Mouse (Mus musculus) adrenal gland (tissue): ENCODE data around the gene Gipc1.

Source experiments
- intact Hi-C: fragments of 180-260 bp; cut with DNase I; formaldehyde crosslinking; loops from one replicate; pipeline ENCODE4 v1.15.1; 2025
- long read RNA-seq, 2 experiments: library from polyadenylated mRNA; unstranded; transcript quantifications; one replicate each; pipeline ENCODE4 v2.0.0; 2020; ENCODE audit warnings: borderline replicate concordance in 1 of 2; ENCODE audit not compliant: insufficient replicate concordance in 1 of 2

Gipc1 gene
- long read RNA-seq, experiment 1, transcript Gipc1-201 (7 exons, 1,522 nt), result major isoform, 58 of 70 reads
- long read RNA-seq, experiment 1, partial matches to known transcripts, result 7 of 70 reads
- long read RNA-seq, experiment 1, other reads (novel, unspliced or antisense), result 5 of 70 reads
- long read RNA-seq, experiment 2, transcript Gipc1-201 (7 exons, 1,522 nt), result major isoform, 67 of 88 reads
- long read RNA-seq, experiment 2, partial matches to known transcripts, result 17 of 88 reads
- long read RNA-seq, experiment 2, other reads (novel, unspliced or antisense), result 4 of 88 reads

DNA sequence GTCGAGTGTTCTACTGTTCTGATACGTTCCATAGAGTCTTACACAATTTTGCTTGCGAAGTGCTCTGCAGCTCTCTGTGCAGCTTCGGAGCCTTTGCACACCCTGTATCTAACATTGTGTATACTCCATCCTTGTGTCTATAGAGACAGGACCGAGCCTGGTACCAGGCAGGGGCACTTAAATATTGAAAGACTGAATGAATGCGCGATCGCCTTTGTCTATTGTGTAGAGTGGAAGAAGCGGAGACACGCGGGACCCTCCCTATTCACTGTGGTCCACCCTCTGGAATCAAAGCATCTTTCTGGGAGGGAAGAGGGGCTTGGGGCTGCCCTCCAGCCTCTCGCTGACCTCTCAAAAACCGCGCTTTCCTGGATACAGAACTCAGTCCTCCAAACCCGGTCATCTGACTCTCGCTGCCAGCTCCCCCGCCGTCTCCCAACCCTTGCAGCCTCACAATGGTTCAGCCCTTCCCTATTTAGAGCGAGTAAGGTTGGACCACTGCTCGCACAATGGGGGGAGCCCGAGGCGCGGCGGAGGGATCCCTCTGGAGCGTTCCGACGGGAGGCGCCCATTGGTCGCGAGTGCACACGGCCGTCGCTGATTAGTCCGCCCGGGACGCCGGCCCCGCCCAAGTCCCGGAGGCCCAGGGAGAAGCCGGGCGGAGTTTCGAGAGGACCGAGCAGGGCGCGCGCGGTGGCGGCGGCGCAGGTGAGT is at the start of gene Gipc1:
Gipc1 (plus strand) TSS at position 648 of the 714 bp plus-strand sequence.
- intact Hi-C loops, result loop anchor here (5.0 kb wide), 1 partner anchor 40 kb away; no protein-coding TSS in a partner anchor

DNA sequence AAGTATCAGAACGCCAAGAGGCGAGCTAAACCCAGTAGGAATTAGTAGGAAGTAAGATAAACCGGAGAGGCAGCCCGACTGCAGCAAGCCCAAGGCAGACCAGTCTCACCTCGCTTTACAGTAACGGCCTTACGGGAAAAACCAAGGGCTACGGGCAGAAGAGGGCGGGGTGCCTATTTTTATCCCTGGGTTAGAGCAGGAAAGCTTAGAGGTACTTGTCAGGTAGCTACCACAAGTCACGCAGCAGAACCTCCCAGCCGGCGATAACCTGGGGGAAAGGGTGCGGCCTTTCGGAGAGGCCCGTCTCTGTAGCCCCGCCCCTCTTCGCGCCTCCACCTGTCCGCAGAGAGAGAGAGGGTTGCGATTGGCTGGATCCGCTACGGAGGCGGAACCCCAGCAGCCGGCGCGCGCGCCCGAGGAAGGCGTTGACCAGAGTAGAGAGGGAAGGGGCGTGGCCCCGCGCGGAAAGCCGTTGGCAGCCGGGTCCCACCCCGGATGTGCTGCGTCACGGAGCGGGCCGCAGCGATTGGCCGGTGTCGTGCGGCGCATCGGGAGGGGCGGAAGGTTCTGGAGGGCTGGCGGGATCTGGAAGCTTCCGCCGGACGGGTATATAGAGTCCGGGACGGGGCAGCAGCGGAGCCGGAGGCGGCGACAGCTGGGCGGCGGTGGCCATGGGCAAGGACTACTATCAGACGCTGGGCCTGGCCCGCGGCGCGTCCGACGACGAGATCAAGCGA is 44.6 kb upstream of the Gipc1 start, which contains the start of the genes Tecr and Dnajb1:
Tecr (minus strand) TSS at position 311 of the 737 bp plus-strand sequence.
Dnajb1 (plus strand) TSS at position 533 of the 737 bp plus-strand sequence.
- intact Hi-C loops, result loop anchor here (5.0 kb wide), 1 partner anchor 41 kb away; the partner anchor contains the start of gene Ndufb7

DNA sequence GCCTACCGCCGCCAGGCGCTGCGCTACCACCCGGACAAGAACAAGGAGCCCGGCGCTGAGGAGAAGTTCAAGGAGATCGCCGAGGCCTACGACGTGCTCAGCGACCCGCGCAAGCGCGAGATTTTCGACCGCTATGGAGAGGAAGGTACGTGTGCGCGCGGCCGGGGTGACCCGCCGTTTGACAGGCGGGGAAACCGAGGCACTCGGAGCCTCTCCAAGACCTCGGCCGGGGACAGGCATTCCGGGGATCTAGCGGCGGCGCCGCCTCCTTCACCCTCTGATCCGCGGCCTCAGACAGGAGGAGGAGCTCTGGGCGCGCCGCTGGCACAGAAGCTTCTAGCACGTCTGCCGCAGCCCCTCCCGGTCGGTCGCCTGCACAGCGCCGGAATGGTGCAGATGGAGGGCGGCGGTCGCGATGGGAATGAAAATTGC is 44.1 kb upstream of the Gipc1 start:
- intact Hi-C loops, result loop anchor here (5.0 kb wide), 1 partner anchor 41 kb away; the partner anchor contains the start of gene Ndufb7

DNA sequence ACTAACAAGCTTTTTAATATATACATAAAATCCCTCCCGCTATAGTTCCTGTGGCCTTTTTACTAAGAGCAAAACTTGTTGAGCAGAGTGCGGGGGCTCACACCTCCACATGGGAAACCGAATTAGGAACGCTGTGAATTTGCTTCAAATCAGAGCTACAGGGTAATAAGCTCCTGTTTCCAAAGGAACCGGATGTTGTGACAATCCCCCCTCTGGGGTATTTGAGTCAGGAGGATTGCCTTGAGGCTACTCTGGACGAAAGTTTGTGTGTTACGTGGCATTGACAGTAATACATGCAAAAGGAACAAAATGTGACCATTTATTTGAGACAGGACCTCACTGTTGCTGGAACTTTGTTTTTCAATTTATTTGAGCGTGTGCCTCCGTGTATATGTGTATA is 43.4 kb upstream of the Gipc1 start:
- intact Hi-C loops, result loop anchor here (5.0 kb wide), 1 partner anchor 42 kb away; the partner anchor contains the start of gene Ndufb7

DNA sequence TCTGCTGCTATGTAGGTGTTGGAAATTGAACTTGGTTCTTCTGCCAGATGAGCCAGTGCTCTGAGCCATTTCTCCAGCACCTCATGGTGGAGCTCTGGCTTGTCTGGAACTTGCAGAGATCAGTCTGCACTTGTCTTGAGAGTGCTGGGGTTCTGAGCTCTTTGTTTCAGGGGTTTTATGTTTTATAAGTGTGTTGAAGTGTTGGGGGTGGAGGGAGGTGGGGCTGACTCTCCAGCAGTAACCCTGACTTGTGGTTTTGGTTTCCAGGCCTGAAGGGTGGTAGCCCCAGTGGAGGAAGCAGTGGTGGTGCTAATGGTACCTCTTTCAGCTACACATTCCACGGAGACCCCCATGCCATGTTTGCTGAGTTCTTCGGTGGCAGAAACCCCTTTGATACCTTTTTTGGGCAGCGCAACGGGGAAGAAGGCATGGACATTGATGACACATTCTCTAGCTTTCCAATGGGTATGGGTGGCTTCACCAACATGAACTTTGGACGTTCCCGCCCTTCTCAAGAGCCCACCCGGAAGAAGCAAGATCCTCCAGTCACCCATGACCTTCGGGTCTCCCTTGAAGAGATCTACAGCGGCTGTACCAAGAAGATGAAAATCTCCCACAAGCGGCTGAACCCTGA is 42.8 kb upstream of the Gipc1 start:
- intact Hi-C loops, result loop anchor here (5.0 kb wide), 2 partner anchors 42 to 43 kb away; partner anchors contain the start of genes Gipc1 and Ndufb7

DNA sequence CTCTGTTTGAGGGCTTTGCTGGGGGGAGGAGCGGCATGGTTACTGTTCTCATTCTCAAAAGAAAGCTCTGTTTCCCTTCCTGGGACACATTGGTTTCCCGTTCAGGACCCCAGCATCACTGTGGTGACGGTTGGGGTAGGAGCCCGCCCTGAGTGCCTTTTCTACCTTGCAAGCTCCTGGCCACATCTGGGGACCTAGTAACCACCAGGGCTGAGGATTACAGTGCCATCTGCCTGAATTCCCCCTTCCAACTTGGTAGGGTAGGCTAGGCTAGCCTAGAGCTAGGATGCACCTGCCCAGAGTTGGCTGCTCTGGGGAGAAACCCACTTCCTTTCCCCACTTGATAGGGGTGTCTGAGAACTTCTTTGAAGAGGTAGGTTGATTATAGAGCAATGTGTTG is 40.6 kb upstream of the Gipc1 start:
- intact Hi-C loops, result loop anchor here (5.0 kb wide), 1 partner anchor 40 kb away; the partner anchor contains the start of gene Gipc1

DNA sequence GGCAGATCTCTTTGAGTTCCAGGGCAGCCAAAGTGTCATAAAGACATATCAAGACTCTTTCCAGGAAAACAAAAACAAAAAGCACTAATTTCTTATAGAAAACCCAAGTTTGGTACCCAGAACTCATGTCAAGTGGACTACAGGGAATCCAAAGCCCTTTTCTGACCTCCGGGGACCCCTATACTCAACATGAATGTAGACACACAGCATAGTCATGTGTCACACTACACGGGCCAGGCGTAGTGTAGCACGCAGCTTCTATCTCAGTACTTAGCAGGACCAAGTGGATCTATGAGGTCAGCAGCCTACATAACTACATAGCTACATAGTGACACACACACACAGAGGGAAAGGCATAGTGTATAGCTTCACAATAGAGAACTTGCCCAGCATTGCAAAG is 38.8 kb upstream of the Gipc1 start:
- intact Hi-C loops, result loop anchor here (5.0 kb wide), 1 partner anchor 39 kb away; the partner anchor contains the start of gene Gipc1

DNA sequence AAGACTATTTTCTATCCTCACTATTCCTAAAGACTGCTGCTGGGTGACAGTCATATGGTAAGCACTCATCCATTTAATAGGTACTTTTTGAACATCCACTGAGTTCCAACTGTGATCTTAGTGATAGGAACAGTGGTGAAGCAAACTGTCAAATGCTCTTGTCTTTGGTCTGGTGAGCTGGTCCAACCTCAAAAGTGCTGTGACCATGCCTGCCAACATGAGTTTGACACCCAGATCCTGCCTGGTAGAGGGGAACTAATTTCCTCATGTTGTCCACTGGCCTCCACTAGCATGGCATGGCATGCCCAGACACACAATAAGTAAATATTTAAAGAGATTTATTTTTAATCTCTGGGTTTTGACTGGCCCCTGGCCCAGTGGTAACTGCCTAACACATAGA is 35.9 kb upstream of the Gipc1 start:
- intact Hi-C loops, result no loop called here

DNA sequence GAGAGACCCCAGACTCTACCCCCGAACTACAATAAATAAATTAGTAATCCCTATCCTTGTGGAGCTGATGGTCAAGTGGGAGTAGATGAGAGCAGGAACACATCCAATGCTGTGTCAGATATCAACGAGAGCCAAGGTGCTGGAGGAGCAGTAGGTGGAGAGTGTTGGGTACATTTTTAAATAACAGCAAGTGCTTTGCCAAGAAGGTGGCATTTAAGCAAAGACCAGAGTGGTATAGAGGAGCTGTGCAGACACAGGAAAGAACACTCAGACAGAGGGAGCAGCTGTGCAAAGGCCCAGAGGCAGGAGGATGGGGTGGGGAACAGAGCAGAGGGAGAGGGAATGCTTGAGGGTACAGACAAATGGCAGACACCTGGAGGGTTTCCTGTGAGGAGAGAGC is 35.4 kb upstream of the Gipc1 start:
- intact Hi-C loops, result no loop called here

DNA sequence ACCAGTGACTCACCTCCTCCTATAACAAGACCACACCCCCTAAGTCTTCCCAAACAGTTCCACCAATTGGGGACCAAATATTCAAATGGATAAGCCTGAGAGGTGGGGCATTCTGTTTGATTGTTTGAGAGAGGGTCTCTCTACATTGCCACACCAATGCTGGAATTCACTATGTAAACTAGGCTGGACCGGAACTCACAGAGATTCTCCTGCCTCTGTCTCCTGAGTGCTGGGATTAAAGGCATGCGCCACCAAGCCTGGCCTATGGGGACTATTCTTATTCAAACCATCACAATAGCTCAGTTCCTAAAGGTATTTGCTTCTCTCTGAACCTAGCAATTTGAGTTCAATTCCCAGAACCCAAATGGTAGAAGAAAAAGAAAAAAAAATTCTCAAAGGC is 33.9 kb upstream of the Gipc1 start:
- intact Hi-C loops, result no loop called here

DNA sequence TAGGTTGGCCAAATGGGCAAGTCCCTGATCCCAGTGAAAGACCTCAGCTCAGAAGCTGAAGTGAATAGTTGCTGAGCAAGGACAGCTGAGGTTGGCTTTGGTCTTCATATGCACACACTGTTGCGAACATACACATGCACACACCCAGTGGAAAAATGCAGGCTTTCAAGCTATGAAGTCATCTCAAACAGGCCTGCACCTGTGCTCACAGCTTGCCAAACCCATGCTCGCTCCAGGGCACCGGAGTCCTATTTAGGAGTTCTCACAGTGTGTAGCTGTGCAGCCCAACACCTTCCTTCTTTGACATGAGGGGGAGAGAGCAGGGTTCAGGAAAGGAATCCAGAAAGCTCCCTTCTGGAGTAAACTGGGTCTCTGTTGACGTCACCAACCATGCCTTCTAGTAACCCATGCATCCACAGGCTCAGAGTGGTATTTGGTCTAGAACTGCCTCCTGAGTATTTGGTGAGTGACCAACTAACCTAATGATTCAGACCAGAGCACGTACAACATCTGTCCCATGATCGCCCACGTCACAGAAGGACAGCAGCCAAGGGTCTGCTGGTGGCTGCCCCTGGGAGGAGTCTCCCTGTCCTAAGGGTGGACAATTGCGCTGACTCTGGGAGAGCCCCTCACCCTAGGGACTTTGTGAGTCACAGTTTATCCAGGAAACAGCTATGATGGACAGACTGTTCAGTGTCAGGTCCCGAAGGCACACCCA is 32.8 kb upstream of the Gipc1 start:
- intact Hi-C loops, result no loop called here

DNA sequence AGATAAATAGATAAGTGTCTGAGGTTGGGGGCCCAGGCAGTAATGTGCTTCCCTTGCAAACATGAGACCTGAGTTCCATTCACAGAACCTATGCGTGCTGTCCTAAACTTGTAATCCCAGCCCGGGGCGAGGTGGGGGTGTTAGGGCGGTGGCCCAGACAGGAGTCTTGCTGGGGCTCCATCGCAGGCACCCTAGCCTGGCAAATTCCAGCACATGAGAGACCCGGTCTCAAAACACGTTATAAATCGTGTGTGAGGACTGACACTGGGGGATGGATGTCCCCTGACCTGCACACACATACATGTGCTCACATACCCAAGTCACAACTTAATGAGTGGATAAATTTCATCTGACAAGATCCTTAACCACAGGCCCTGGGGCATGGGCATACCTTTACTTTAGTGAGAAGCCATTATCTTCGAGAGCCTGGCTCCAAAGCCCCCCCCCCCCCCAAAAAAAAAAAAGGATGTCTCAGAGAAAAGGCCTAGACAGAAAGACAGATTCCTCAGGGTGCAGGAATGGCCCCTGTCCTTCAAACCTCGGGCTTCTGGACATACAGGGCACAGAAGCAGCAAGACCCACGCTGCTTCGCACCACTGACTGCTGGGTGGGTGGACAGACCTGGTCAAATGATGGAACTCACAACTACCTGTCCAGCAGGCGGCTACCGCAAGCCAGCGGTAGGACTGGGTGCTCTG is 30.6 kb upstream of the Gipc1 start:
- intact Hi-C loops, result no loop called here

DNA sequence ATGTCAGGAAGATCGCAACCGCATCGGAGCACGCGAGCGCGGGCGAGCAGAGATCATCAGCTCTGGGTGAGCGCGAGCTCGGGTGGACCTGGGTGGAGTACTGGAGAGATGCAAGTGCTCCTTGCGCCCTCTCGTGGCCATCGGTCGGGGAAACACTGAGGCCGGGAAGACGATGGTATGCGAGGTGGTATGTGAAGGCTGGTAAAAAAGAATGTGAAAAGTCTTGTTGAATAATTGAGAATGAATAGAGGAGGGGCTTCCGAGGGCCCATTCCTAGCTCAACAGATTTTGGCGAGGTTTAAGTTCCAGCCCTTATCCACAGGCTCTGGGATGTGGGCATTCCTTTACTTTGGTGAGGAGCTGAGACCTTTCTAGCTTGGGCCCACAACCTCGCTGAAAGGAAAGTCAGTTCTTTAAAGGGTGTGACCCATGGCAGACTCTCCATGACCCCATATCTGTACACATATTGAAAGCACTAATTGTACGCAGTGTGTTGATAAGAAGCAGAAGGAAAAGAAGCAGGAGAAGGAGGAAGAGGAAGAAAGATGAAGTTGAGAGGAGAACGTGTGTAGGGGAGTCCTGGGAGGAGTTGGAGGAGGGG is 30.0 kb upstream of the Gipc1 start:
- intact Hi-C loops, result no loop called here

DNA sequence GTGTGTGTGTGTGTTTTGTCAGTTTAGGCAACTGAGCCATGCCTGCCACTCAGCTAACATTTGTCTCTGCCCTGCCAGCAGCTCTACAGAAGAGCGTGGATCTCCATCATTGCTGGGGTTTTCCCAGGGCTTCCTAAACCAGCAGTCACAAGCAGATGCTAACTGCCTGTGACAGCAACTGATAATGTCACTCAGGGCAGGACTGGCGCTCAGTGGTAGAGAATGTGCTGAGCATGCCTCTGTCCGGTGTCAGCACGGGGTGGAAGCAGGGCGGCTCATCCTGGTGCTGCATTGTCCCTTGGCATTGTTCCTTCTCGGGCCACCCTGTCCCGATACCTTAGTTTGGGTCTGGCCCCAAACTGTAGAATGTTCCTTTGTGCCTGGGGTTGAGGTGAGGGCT is 28.9 kb upstream of the Gipc1 start:
- intact Hi-C loops, result no loop called here

DNA sequence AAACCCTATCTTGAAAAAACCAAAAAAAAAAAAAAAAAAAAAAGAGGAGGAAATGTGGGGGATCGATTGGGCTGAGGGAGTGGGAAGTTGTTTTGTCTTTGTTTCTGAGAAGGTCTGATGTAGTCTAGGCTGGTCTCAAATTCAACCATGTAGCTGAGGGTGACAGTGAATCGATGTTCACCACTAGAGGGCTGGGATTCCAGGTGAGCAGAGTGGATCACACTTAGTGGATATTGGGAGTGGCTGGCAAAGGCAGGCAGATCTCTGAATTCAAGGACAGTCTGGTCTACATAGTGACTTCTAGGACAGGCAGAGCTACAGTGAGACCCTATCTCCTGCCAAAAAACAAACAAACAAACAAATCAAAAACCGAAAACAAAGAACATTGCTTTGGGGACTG is 27.7 kb upstream of the Gipc1 start:
- intact Hi-C loops, result no loop called here

DNA sequence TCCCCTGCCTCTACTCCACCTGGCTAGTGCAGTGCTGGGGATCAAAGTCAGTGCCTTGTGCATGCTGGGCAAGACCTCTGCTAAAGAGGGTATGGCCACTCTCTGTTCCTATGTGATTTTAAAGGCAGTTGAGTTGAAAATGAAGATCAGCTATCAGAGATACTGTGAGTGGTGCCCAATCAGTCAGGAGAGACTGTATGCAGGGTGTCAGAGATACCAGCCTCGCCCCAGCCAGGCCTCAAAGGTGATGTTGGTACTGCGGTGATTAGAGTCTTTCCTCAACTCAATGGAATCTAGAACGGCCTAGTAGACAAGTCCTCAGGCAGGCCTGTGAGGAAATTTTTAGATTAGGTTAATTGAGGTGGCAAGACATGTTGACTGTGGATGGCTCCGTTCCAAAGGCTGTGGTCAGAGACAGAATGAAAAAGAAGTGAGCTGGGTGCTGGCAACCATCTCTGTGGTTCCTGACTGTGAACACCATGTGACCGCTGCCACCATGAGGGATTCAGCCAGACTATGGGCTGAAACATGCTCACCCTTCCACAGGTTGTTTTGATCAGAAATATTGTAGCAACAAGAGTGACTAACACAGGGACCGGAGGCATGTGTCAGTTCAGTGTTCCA is 26.7 kb upstream of the Gipc1 start:
- intact Hi-C loops, result no loop called here

DNA sequence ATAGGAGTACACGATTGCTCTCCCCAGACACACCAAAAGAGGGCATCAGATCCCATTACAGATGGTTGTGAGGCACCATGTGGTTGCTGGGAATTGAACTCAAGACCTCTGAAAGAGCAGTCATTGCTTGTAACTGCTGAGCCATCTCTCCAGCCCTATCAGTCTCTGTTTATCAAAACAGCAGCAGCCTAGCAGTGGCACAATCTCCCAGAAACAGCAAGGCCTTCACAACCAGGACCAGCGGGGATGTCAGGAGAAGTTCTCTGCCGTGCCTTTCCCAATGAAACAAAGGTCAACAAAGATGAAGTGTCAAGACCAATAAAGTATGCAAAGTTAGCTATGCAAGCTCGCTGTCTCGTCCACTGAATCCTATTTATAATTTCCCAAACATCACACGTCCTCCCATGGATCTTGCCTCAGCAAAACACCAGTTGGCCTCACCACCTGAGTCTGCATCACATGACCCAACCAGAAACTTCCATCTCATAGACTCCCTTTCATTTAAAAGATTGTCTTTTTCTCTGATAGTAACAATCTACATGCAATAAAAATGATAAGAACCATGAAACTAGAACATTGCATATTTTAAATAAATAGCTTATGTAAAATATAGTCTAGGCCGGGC is 20.3 kb upstream of the Gipc1 start:
- intact Hi-C loops, result no loop called here

DNA sequence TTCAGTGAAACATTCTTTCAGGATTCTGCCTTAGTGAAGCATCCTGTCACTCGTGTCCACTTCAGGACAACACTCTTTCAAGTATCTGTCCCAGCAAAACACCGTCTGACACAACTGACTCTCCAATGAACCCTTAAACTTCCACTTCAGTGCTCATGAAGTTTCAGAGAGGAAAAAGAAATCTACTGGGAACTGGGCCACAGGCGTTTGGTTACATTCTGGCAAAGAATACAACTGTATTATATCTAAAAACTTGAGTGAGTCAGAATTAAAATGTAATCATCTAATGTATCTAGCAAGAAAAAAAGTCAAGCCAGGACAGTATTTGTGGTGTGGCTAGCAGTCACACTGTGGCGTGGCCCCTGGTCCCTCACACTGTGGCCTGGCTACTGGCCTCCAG is 13.6 kb upstream of the Gipc1 start:
- intact Hi-C loops, result no loop called here
